Mouse (Mus musculus): Measurements from ENCODE around the gene Zfp563. TPM values are rescaled to one million over a fixed set of nuclear protein-coding genes. Genes with fewer than 3 reads are reported as not detected.

The Zfp563 gene
- polyA plus RNA-seq, 1 experiment from 2014 or later = 7.1 TPM

- Histone ChIP-seq H3K27ac (ENCODE audit: low read depth) (no peak overlapping the region), H3K4me3 (ENCODE audit: low read depth, low read length) (no peak overlapping the region), H3K9me3 (ENCODE audit: control insufficient read depth, low read length) (no peaks in the 10 kb centered on the region), H3K9ac (ENCODE audit: low read length) (no peak overlapping the region), H3K4me2 (ENCODE audit: low read length) (no peak overlapping the region), H3K36me3 (ENCODE audit: control insufficient read depth, insufficient read depth, low read length) (no peaks in the 10 kb centered on the region), H3K4me1 (replicated peaks; ENCODE audit: control insufficient read depth, insufficient read depth, low read length) (no peaks in the 10 kb centered on the region), H3K27me3 (replicated peaks; ENCODE audit: control insufficient read depth, insufficient read depth, low read length) (no peaks in the 10 kb centered on the region)
- ATAC-seq (replicated peaks; ENCODE audit: low FRiP score, low TSS enrichment, low read depth) (no peak), DNase-seq (ENCODE audit: low spot score) (no peak)
- 55% methylated on average over 2 of the region's 2 CpGs for WGBS
Measured at GRCm38 (mm10) chr17:33126257-33126656, 37.1 kb downstream of the Zfp563 start.

GRCm38 (mm10) chr17:33139261-33139820, 50.2 kb downstream of the Zfp563 start, which contains the start of gene Morc2b:
Gene Morc2b, minus strand, starts transcription at chr17:33139683.
- ATAC-seq (replicated peaks; ENCODE audit: low FRiP score, low TSS enrichment, low read depth) (no peak), DNase-seq (ENCODE audit: low spot score) (no peak)
- Histone ChIP-seq H3K27ac (ENCODE audit: low read depth) (no peak within 1 kb of the TSS), H3K4me2 (ENCODE audit: low read length) (no peak within 1 kb of the TSS), H3K9ac (ENCODE audit: low read length) (no peak within 1 kb of the TSS), H3K9me3 (ENCODE audit: control insufficient read depth, low read length) (no peaks in the 10 kb centered on the region), H3K27me3 (replicated peaks; ENCODE audit: control insufficient read depth, insufficient read depth, low read length) (no peaks in the 10 kb centered on the region), H3K4me1 (replicated peaks; ENCODE audit: control insufficient read depth, insufficient read depth, low read length) (no peaks in the 10 kb centered on the region), H3K4me3 (ENCODE audit: low read depth, low read length) (no peak within 1 kb of the TSS), H3K36me3 (ENCODE audit: control insufficient read depth, insufficient read depth, low read length) (no peaks in the 10 kb centered on the region)
- WGBS = 74% methylated on average over 18 of the region's 18 CpGs

Other genes starting within 250 kb of the Zfp563 start
- 6.7 and 8.6 TPM in 2 replicates for gene Zfp870, start 197.7 kb upstream of the Zfp563 start, polyA plus RNA-seq (2014; fragmentation: Nextera tagmentation; extraction: Ambion mirVana)
- gene Cyp4f14, start 172.0 kb upstream of the Zfp563 start, polyA plus RNA-seq (2014; fragmentation: Nextera tagmentation; extraction: Ambion mirVana) = 0.73 and 0.78 TPM in 2 replicates
- 17.8 and 19.9 TPM in 2 replicates for gene Cyp4f13, start 141.9 kb upstream of the Zfp563 start, polyA plus RNA-seq (2014; fragmentation: Nextera tagmentation; extraction: Ambion mirVana)
- 13.1 and 14.9 TPM in 2 replicates for gene Zfp472, start 123.5 kb upstream of the Zfp563 start, polyA plus RNA-seq (2014; fragmentation: Nextera tagmentation; extraction: Ambion mirVana)
- 8.5 and 12.9 TPM in 2 replicates for gene Zfp952, start 96.2 kb upstream of the Zfp563 start, polyA plus RNA-seq (2014; fragmentation: Nextera tagmentation; extraction: Ambion mirVana)
- 12.6 and 16.1 TPM in 2 replicates for gene Zfp763, start 55.9 kb upstream of the Zfp563 start, polyA plus RNA-seq (2014; fragmentation: Nextera tagmentation; extraction: Ambion mirVana)
- gene 4921501E09Rik, start 21.3 kb upstream of the Zfp563 start, polyA plus RNA-seq (2014; fragmentation: Nextera tagmentation; extraction: Ambion mirVana) = not detected in 2 replicates
- gene Morc2b, start 50.4 kb downstream of the Zfp563 start, polyA plus RNA-seq (2014; fragmentation: Nextera tagmentation; extraction: Ambion mirVana) = not detected in 2 replicates
- not detected in 2 replicates for gene Olfr55, start 79.1 kb downstream of the Zfp563 start, polyA plus RNA-seq (2014; fragmentation: Nextera tagmentation; extraction: Ambion mirVana)
- not detected in 2 replicates for gene Olfr239, start 102.0 kb downstream of the Zfp563 start, polyA plus RNA-seq (2014; fragmentation: Nextera tagmentation; extraction: Ambion mirVana)
- not detected in 2 replicates for gene Olfr1564, start 132.4 kb downstream of the Zfp563 start, polyA plus RNA-seq (2014; fragmentation: Nextera tagmentation; extraction: Ambion mirVana)
- 16.8 and 18.0 TPM in 2 replicates for gene Zfp955a, start 165.8 kb downstream of the Zfp563 start, polyA plus RNA-seq (2014; fragmentation: Nextera tagmentation; extraction: Ambion mirVana)
- gene Olfr63, start 175.4 kb downstream of the Zfp563 start, polyA plus RNA-seq (2014; fragmentation: Nextera tagmentation; extraction: Ambion mirVana) = 0.04 TPM in 1 of 2 replicates, not detected in the other
- gene Zfp955b, start 200.2 kb downstream of the Zfp563 start, polyA plus RNA-seq (2014; fragmentation: Nextera tagmentation; extraction: Ambion mirVana) = 8.2 and 9.6 TPM in 2 replicates